Mouse (Mus musculus) kidney, postnatal 14 days (tissue): ENCODE measurements around the gene Ssr1.
A peak's percentile ranks its signal among the peaks of the same experiment; 100 is the strongest.

Experiments
- DNase-seq: peaks from one replicate; pipeline ENCODE4 v3.0.0; 2022; ENCODE audit warnings: mixed read lengths

The Ssr1 gene

GRCm38 (mm10) chr13:37943466-37943865, 50.6 kb downstream of the Ssr1 start:
- no peak for DNase-seq

DNA sequence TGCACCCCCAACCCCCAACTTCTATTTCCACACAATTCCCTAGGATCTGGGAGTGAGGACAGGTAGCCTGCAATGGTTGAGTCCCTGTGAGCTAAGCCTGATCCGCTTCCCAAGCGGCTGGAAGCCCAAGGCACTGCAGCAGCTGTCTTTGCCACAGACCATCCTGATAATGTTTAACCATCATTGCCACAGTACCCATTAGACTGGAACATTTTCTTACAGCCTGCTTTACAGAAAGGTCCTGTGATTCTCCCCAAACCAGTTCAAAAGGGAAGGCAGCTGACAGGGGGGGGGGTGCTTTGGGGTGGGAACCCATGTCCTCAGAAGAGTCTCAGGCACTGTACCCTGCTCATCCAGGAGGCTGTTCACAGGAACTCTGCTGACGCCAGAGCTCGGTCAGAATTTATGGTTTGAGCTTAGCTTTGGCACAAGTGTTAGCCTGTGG, 51.1 kb downstream of the Ssr1 start:
- DNase-seq, result peak; percentile 74

DNA sequence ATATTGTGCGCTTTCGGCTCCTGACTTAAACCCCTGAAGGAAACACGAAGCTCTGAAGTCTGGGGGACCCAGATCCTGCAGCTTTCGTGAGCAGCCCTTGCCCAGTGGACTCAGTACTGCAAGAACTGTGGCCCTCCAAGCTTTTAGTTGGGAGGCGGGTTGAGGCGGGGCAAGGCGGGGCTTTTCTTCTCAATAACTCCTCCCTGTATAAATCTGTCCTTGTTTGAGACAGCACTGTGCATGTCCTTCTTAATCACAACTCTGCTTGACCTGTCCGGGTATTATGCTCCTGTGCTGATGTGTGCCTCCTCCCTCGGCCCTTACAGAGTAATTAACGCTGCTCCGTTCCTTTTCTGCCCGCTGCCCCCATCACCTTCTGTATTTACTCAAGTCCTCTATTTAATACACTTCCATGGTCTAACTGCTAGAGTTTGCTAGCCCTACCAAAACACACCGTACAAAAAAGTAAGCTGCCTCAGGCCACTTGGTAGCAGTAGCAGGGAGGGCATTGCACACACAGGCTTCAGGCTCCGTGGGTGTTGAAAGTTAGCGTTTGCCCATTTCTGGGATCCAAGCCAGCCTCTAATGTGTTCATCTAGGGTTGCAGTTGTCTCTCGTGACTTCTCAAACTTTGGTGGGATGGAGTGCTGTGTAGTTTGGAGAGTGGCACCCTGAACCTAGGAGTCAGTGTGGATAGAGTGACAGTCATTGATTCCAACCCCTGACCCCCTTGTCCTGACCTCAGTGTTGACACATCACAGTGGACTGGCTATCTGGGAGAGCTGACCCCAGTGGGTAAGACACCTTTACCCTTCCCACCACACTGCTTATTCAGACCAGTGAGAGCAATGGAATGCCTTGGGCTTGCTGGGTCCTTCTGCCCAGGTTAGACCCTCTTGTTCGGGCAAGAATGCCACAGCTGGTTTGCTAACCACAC, 51.8 kb downstream of the Ssr1 start:
- DNase-seq, result peak; percentile 54

DNA sequence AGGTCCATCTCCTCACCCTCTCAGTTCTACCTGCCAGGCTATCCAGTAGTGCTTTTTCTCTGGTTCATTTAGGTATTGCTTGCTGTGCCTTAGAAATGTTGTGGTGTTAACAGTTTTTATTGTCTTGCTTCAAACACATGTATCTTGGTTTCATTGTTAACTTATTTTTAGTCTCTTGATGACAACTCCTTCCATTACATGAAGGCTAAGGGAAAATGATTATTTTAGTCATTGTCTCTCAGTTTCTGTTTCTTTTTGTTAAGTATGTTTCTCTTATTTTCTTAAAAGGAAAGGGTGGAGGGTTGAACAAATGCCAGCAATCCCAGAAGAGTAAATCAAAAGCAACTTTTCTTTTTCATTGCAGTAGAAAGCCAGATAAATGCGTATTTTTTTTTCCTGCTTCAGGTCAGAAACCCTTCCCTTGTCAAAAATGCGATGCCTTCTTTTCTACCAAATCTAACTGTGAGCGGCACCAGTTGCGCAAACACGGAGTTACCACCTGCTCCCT, 52.8 kb downstream of the Ssr1 start:
- DNase-seq, result no peak

GRCm38 (mm10) chr13:37940649-37941048, 53.4 kb downstream of the Ssr1 start:
- no peak for DNase-seq

DNA sequence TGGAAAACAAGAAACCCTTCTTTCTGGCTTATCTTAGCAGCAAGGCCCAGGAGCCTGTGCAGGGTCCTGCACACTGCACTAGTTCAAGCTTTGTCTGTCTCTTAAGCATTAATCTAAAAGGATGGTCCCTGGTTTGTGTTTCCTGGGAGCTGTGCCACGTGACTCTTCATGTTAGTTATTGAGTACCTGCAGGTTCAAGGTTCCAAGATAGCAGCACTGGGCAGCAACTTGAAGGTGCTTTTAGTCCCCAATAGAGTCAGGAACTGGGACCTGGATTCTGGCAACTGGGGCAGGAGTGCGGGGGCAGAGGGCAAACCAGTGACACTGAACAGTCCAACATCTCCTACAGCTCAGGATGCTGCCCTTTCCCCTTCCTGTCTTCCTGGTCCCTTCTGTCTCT, 53.9 kb downstream of the Ssr1 start:
- DNase-seq, result peak; percentile 55

- DNase-seq, result no peak
Measured at GRCm38 (mm10) chr13:37936351-37936750, 57.7 kb downstream of the Ssr1 start.

GRCm38 (mm10) chr13:37934920-37935319, 59.1 kb downstream of the Ssr1 start:
- peak; percentile 59 for DNase-seq

- DNase-seq, result no peak
Measured at GRCm38 (mm10) chr13:37934075-37934474, 59.9 kb downstream of the Ssr1 start.

- peak; percentile 63 for DNase-seq
Measured at GRCm38 (mm10) chr13:37931210-37931922, 62.7 kb downstream of the Ssr1 start.

- no peak for DNase-seq
Measured at GRCm38 (mm10) chr13:37930621-37931020, 63.4 kb downstream of the Ssr1 start.

DNA sequence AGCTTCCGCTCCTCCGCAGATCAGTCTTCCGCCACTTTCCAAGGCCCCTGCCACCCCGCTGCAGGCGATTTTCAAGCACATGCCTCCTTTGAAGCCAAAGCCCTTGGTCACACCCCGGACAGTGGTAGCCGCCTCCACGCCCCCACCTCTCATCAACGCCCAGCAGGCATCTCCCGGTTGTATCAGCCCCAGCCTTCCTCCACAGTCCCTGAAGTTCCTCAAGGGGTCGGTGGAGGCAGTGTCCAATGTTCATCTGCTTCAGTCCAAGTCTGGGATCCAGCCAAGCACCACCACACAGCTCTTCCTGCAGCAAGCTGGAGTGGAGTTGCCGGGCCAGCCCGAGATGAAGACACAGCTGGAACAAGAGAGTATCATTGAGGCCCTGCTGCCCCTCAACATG, 63.9 kb downstream of the Ssr1 start:
- DNase-seq, result no peak

DNA sequence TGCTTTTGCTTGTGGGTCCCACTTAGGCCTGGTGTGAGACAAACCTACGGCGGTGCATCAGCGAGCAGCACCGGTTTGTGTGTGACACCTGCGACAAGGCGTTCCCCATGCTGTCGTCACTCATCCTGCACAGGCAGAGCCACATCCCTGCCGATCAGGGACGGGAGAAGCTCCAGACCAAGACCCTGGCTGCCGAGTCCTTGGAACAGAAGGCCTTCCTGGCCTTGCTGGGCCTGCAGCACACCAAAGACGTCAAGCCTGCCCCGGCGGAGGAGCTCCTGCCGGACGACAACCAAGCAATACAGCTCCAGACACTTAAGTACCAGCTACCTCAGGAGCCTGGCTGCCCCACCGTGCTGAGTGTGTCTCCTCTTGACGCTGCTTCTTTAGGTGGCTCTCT, 64.5 kb downstream of the Ssr1 start:
- DNase-seq, result no peak

GRCm38 (mm10) chr13:37926394-37926793, 67.6 kb downstream of the Ssr1 start:
- DNase-seq, result no peak

DNA sequence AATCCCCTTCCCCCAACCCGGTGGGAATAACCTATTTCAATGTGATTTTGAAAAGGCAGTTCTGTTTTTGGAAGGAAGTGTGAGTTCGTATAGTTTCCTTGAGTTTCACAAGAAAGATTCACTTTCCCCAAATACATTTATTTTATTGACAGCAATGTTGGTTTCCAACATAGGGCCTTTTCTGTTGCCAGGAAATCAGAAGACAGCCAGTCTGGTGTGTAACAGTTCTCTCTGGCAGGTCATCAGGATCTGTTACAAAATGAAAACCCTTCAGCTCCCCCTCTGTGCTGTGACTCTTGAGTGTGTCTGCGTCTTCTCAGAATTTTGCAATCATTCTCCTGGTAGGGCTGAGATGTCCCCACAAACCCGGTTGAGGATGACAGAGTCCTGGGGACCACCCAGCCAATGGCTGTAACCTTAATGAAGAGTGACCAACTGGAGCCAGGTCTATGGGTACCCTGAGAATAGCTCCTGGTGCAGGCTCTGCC, 69.5 kb downstream of the Ssr1 start:
- DNase-seq, result no peak

DNA sequence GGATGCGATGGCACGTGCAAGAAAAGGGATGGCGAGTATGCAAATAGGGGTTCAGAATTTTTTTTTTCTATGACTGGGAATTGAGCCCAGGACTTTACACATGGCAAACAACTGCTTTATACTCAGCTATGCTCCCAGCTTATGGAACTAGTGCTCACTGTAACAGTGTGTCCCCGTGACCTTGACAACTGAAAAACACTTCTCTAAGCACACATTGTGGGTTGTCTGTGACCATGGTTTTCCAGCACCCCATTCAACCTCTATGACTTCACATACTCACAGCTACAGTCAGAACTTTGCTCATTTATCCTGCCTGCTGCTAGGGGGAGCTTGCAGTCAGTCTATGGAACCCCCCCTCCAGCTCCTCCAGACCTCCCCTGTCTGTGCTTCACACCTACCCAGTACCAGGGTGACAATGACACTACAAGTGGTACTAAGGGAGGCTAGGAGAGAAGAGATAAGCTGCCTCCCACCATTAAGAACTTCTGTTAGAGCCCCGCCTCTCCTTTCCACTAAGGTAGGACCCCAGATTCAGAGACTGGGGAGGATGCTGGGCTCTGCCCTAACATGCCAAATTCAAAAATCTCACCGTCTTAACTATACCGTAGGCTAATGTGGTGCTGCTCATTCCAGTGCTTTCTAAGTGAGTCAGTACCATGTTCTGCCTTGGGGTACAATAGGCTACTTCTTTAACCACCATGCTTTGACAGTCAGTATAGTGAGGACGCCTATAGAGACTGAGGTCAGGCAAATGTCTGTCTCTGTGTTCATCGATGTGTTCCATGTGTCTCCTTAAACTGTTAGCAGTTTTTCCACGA, 70.2 kb downstream of the Ssr1 start:
- no peak for DNase-seq

- no peak for DNase-seq
Measured at GRCm38 (mm10) chr13:37923091-37923490, 70.9 kb downstream of the Ssr1 start.

DNA sequence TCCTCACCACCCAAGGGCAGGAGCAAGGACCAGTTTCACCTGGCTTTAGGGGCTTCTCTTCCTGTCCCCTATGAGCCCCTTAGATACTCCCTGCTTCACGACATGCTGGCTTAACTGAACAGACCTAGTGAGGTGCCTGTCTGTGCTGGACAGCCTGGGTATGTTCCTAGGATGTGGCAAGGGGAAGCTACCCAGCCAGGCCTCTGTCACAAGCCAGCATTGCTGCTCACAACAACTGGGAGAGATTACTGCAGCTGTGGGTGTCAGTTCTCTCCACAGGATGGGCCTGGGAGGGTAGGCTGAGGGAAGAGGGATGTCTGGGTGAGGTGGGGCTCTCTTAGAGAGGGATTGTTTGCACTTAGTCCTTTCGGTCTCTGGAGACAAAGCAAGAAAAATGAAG, 73.3 kb downstream of the Ssr1 start:
- DNase-seq, result no peak

DNA sequence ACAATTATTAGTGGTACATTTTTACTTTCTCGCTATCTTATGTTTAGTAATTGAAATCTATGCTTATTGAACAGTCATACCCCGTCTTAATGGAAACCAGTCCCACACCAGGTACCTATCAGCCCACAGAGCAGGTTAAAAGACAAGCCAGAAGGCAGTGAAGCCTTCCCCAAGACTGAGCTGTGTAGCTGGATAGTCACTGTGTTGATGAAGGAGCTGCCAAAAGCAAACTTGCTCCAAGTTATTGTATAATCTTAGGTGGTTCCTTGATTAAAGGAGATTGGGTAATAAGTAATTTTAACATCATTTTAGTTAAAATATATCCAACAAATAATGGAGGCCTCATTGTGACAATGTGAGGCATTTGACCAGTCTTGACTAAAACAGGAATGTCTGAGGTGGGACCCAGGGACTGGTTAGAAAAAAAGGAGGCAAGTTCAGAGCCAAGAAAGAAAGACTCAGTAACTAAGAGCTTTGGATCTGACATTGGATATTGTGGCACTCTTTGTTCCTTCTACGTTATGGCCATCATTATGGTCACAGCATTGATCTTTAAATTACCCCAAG, 74.2 kb downstream of the Ssr1 start:
- DNase-seq, result peak; percentile 64

- DNase-seq, result peak; percentile 46
Measured at GRCm38 (mm10) chr13:37918336-37919261, 75.4 kb downstream of the Ssr1 start.
